Mouse (Mus musculus): ENCODE measurements around the gene Pde1a. TPM values are rescaled to one million over a fixed set of nuclear protein-coding genes. Genes with fewer than 3 reads are reported as not detected.

The Pde1a gene
- polyA plus RNA-seq, 1 experiment from 2014 or later, result 14.6 TPM

GRCm38 (mm10) chr2:80080090-80080821, 49.0 kb downstream of the Pde1a start:
- Histone ChIP-seq H3K4me1 (no peaks in the 10 kb centered on the region), H3K9ac (replicated peaks) (no peak overlapping the region)

DNA sequence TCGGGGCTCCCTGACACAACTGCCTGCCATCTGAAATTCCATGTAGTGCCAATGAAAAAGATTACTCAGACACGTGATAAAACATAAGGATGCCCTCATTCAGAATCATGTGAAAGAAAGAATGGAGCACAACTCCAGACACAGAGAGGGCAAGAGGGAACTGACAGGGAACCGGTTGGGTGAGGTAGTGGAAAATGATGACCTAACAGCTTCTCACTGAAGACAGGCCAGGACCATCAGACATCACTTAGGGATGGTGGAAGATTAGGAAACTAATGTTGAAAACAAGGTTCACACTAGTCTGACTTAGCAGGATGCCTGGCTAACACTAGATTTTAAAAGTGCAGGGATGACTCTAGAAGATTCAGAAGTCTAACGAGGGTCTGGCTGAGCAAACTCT, 49.6 kb downstream of the Pde1a start:
- no peak for ATAC-seq (replicated peaks)
- Histone ChIP-seq H3K27ac (replicated peaks) (no peak overlapping the region), H3K4me2 (replicated peaks) (no peak overlapping the region), H3K36me3 (no peaks in the 10 kb centered on the region), H3K4me3 (no peak overlapping the region), H3K9ac (replicated peaks) (no peak overlapping the region), H3K4me1 (no peaks in the 10 kb centered on the region), H3K9me3 (no peaks in the 10 kb centered on the region), H3K27me3 (no peaks in the 10 kb centered on the region)
- WGBS, result 89% methylated on average over 4 of the region's 4 CpGs

More at GRCm38 (mm10) chr2:80080090-80080821, 49.0 kb downstream of the Pde1a start:
- Histone ChIP-seq H3K36me3 (no peaks in the 10 kb centered on the region), H3K27me3 (no peaks in the 10 kb centered on the region), H3K4me2 (replicated peaks) (no peak overlapping the region), H3K4me3 (no peak overlapping the region), H3K9me3 (no peaks in the 10 kb centered on the region), H3K27ac (replicated peaks) (no peak overlapping the region)
- WGBS, result 85% methylated on average over 9 of the region's 9 CpGs
- ATAC-seq (replicated peaks), result no peak

- WGBS, result 73% methylated on average over 4 of the region's 4 CpGs
- ATAC-seq (replicated peaks), result no peak
- H3K9me3 ChIP-seq, result no peaks in the 10 kb centered on the region
- no peak overlapping the region for H3K4me2 ChIP-seq (replicated peaks)
- H3K9ac ChIP-seq (replicated peaks), result no peak overlapping the region
- no peak overlapping the region for H3K27ac ChIP-seq (replicated peaks)
- no peaks in the 10 kb centered on the region; the same call in 1 of the 2 replicates for H3K4me1 ChIP-seq
- no peaks in the 10 kb centered on the region for H3K27me3 ChIP-seq
- no peaks in the 10 kb centered on the region for H3K36me3 ChIP-seq
- H3K4me3 ChIP-seq, result no peak overlapping the region
Measured at GRCm38 (mm10) chr2:80076323-80076722, 52.9 kb downstream of the Pde1a start.

GRCm38 (mm10) chr2:80074531-80074930, 54.7 kb downstream of the Pde1a start:
- Histone ChIP-seq H3K4me1 (no peaks in the 10 kb centered on the region; the same call in 1 of the 2 replicates), H3K27me3 (no peaks in the 10 kb centered on the region), H3K9ac (replicated peaks) (no peak overlapping the region), H3K27ac (replicated peaks) (no peak overlapping the region), H3K4me2 (replicated peaks) (no peak overlapping the region), H3K36me3 (no peaks in the 10 kb centered on the region), H3K4me3 (no peak overlapping the region), H3K9me3 (no peaks in the 10 kb centered on the region)
- WGBS, result 90% methylated on average over 2 of the region's 2 CpGs
- ATAC-seq (replicated peaks), result no peak

GRCm38 (mm10) chr2:80074046-80074445, 55.2 kb downstream of the Pde1a start:
- WGBS, result 58% methylated on average over 5 of the region's 5 CpGs
- Histone ChIP-seq H3K36me3 (no peaks in the 10 kb centered on the region), H3K27ac (replicated peaks) (no peak overlapping the region), H3K4me2 (replicated peaks) (no peak overlapping the region), H3K9me3 (no peaks in the 10 kb centered on the region), H3K27me3 (no peaks in the 10 kb centered on the region), H3K9ac (replicated peaks) (no peak overlapping the region), H3K4me3 (no peak overlapping the region), H3K4me1 (no peaks in the 10 kb centered on the region; the same call in 1 of the 2 replicates)
- no peak for ATAC-seq (replicated peaks)

DNA sequence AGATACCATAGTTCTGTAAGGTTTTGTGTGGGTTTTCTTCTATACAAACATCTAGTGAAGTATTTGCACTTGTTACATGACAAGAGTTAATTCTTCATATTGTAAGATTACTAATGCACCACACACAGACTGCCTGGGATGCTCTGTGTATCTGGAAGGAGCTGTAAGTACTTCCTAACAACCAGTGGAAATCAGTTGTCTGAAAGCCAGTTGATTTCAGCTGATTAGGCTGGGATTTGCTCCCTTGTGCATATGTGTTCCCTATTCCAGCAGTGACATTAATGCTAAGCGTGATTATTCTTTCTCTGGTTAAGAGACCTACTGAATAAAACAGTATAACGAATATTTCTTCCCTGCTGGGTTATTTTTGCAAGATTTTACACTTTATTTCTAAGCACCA, 55.8 kb downstream of the Pde1a start:
- Histone ChIP-seq H3K4me3 (no peak overlapping the region), H3K4me2 (replicated peaks) (no peak overlapping the region), H3K36me3 (no peaks in the 10 kb centered on the region), H3K9ac (replicated peaks) (no peak overlapping the region), H3K27ac (replicated peaks) (no peak overlapping the region), H3K9me3 (no peaks in the 10 kb centered on the region), H3K27me3 (no peaks in the 10 kb centered on the region), H3K4me1 (no peaks in the 10 kb centered on the region; the same call in 1 of the 2 replicates)
- no peak for ATAC-seq (replicated peaks)
- 54% methylated on average over 2 of the region's 2 CpGs for whole genome bisulfite sequencing

DNA sequence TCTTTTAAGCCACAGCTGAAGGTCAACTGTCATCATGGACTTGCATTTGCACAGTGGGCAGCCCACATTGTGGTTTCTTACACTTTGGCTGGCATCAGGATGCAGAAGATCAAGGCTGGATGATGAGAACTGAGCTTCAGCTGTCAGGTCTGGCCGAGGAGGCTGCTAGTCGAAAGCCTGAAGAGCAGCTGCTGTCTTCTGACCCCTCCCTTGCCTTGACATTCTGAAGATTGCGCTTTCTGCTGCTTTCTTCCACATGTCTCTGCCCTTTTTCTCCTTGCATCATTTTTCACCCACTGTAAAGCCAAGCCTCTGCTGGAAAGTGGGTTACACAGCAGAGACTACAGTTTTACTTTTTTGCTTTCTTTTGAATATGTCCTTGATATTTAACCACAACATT, 59.5 kb downstream of the Pde1a start:
- no peaks in the 10 kb centered on the region for H3K9me3 ChIP-seq
- H3K36me3 ChIP-seq, result no peaks in the 10 kb centered on the region
- ATAC-seq (replicated peaks), result no peak
- WGBS, result 80% methylated on average over 3 of the region's 3 CpGs
- H3K4me3 ChIP-seq, result no peak overlapping the region
- no peaks in the 10 kb centered on the region for H3K27me3 ChIP-seq
- no peaks in the 10 kb centered on the region; the same call in 1 of the 2 replicates for H3K4me1 ChIP-seq
- no peak overlapping the region for H3K9ac ChIP-seq (replicated peaks)
- no peak overlapping the region for H3K4me2 ChIP-seq (replicated peaks)
- no peak overlapping the region for H3K27ac ChIP-seq (replicated peaks)

DNA sequence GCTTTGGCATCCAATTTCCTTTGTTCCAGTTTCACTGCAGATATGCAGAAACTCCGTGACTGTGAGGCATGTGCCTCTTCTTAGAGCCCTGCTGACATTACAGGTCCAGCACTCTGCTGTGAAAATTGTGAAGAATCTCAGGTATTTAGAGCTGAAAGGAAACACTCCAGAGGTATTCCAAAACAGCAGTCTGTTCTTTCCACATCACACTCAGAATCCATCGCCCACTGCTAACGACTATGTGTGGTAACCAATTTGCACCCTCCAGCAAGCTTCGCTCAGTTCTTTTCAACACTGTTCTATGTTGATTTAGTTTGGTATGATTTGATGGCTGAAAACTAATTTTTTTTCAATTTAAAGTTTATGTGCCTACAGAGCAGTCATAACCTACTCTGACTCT, 62.8 kb downstream of the Pde1a start:
- Histone ChIP-seq H3K4me3 (no peak overlapping the region), H3K27ac (replicated peaks) (no peak overlapping the region), H3K9ac (replicated peaks) (no peak overlapping the region), H3K9me3 (no peaks in the 10 kb centered on the region), H3K36me3 (no peaks in the 10 kb centered on the region), H3K4me1 (no peaks in the 10 kb centered on the region), H3K4me2 (replicated peaks) (no peak overlapping the region), H3K27me3 (no peaks in the 10 kb centered on the region)
- no peak for ATAC-seq (replicated peaks)
- WGBS, result 70% methylated on average over 4 of the region's 4 CpGs

DNA sequence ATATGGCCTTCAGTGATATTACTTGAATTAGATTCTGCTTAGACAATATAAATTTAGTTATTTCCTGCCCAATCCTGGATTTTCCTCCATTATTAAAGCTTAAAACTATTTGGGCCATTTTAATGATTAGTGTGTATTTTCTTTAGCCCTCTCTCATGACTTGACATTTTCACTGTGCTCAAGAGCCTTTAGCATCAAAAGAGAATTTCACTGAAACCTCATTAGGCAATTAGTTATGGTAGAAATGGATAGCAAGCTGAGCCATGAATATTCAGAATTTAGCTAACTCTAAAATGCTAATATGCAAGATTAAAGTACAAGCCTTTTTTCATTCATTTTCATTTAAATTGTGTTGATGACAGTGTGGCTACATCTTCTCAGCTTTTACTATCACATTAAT, 73.2 kb downstream of the Pde1a start:
- Histone ChIP-seq H3K4me2 (replicated peaks) (no peak overlapping the region), H3K27me3 (no peaks in the 10 kb centered on the region), H3K36me3 (no peaks in the 10 kb centered on the region), H3K4me3 (no peak overlapping the region), H3K27ac (replicated peaks) (no peak overlapping the region), H3K9me3 (no peaks in the 10 kb centered on the region), H3K4me1 (no peaks in the 10 kb centered on the region), H3K9ac (replicated peaks) (no peak overlapping the region)
- ATAC-seq (replicated peaks), result no peak

GRCm38 (mm10) chr2:80054042-80054441, 75.2 kb downstream of the Pde1a start:
- Histone ChIP-seq H3K27me3 (no peaks in the 10 kb centered on the region), H3K9me3 (no peaks in the 10 kb centered on the region), H3K36me3 (no peaks in the 10 kb centered on the region), H3K9ac (replicated peaks) (no peak overlapping the region), H3K4me2 (replicated peaks) (no peak overlapping the region), H3K27ac (replicated peaks) (no peak overlapping the region), H3K4me3 (no peak overlapping the region), H3K4me1 (no peaks in the 10 kb centered on the region)
- no peak for ATAC-seq (replicated peaks)
- 81% methylated on average over 3 of the region's 3 CpGs for WGBS

DNA sequence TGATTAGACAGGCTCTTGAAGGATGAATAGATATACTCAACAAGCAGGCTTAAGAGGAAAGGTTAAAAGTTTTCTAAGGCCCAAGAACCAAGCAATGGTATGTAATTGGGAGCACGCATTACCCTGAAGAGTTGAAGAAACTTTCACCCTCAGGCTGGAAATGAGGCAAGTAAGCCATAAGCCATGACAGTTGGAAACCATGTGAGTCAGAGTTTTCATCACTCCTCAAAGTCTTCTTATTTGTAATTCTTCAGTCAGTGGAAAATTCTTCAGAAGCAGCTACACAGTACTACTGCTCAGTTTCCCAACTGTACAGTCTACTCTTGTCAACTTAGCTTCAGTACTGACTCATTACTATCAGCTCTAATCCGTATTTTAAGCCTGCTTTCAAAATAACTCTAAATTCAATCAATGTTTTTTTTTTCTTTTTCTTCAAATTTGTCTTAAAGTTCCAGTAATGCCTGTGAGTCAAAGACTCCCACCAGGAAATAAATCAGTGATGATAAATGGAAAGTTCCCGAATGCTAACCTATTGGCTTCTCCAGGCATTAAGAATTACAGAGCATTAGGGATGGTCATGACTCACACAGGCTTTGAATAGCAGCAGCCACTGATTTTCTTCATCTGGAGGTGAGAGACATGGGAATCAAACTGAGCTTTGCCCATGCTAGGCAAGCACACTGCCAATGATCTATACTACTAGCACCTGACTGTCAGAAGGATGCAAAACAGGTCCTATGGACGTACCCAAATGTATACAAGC, 82.3 kb downstream of the Pde1a start:
- Histone ChIP-seq H3K4me3 (no peak overlapping the region), H3K9me3 (no peaks in the 10 kb centered on the region), H3K27ac (replicated peaks) (no peak overlapping the region), H3K27me3 (no peaks in the 10 kb centered on the region), H3K9ac (replicated peaks) (no peak overlapping the region), H3K4me2 (replicated peaks) (no peak overlapping the region), H3K4me1 (no peaks in the 10 kb centered on the region), H3K36me3 (no peaks in the 10 kb centered on the region)
- WGBS, result 90% methylated on average over 4 of the region's 4 CpGs
- ATAC-seq (replicated peaks), result no peak

GRCm38 (mm10) chr2:80038642-80039445, 90.4 kb downstream of the Pde1a start:
- Histone ChIP-seq H3K27me3 (no peaks in the 10 kb centered on the region), H3K4me3 (no peak overlapping the region), H3K4me1 (no peaks in the 10 kb centered on the region), H3K36me3 (no peaks in the 10 kb centered on the region), H3K27ac (replicated peaks) (no peak overlapping the region), H3K9ac (replicated peaks) (no peak overlapping the region), H3K4me2 (replicated peaks) (no peak overlapping the region), H3K9me3 (no peaks in the 10 kb centered on the region)
- WGBS, result 72% methylated on average over 10 of the region's 10 CpGs
- no peak for ATAC-seq (replicated peaks)
